Mouse (Mus musculus) left cerebral cortex, postnatal 10 days (tissue): ENCODE measurements around the gene Obscn. TPM values are rescaled to one million over a fixed set of nuclear protein-coding genes. Genes with fewer than 3 reads are reported as not detected.
A peak's percentile ranks its signal among the peaks of the same experiment; 100 is the strongest.

ENCODE experiments used
- DNase-seq, 2 experiments: peaks; one replicate each; pipeline ENCODE4 v3.0.0; 2021 to 2022; ENCODE audit warnings: low spot score in 2 of 2, mixed read lengths in 1 of 2; ENCODE audit errors: extremely low spot score in 1 of 2
- intact Hi-C: fragments of 180-260 bp; cut with DNase I; formaldehyde crosslinking; loops from one replicate; pipeline ENCODE4 v1.15.1; 2025
- total RNA-seq, 2 experiments: library from RNA; stranded (reverse); gene quantifications; 2 replicates each; pipeline ENCODE4 v1.2.3; 2021

The Obscn gene
- total RNA-seq, result 1 to 10 TPM; 2.1 to 2.3 TPM

DNA sequence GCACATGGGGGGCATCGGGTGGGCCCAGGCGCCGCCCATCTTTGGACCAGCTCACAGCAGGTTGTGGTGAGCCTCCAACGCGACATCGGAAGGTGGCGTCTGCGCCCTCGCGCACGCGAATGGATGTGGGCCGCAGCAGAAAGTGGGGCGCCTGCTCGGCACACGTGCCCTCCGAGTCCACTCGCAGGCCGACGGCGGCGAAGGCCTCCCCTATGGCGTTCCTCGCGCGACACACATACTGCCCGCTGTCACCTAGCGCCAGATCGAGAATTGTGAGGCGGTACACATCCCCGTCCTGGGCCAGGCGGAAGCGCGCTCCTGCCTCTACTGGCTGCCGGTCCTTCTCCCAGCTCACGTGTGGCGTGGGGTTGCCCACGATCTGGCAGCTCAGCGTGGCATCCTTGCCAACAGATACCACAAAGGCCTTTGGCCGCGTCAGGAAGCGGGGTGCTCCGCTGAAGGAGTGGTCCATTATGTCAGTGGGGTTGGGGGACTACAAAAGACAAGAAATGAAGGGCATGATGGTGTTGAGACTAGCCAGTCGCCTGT is at the start of gene Obscn:
Gene Obscn (minus strand): TSS at position 499 of the 549 bp plus-strand sequence.
- intact Hi-C loops, result no loop called here
- no peak for DNase-seq

DNA sequence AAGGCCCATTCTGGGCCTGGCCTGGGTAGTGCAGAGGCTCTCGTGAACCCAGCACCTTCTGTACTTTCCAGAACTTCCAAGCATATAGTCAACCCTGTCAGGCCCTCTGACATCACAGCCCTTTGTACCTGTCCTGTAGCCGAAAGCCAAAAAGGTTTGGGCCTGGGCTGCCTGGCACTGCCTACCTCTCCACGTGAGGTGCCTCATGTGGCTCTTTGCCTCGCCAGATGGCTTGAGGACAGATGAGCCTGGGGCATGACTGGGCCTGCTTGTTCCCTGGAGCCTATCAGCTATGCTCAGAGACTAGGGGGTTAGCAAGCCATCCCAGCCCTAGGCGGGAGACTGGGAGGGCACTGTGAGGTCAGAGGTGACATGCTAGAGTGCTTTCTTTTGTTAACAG is 49.3 kb upstream of the Obscn start:
- intact Hi-C loops, result loop anchor here (10.0 kb wide), 1 partner anchor 211 kb away; the partner anchor contains the start of gene Trim11

DNA sequence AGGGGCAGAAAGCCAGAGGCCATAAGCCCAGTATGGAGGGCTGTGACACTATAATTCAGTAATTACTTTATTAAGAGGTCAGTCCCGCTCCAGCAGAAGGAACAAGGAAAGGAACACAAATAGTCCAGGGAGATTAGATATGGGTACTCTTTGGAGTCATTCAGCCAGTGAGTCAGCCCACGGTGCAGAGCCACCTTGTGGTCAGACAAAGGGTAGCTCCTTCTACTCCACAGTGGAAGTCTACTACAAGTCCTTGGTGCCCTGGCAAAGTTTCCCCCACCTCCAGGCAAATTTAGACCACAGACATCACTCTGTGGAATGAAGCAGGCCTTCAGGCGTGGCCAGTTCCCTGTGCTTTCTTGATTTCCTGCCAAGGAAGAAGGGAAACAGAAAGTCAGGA is 47.6 kb upstream of the Obscn start:
- intact Hi-C loops, result loop anchor here (10.0 kb wide), 1 partner anchor 209 kb away; the partner anchor contains the start of gene Trim11
- peak in 1 of 2 experiments; percentile 61 for DNase-seq

More for the DNA sequence above, 49.3 kb upstream of the Obscn start:
- DNase-seq, result no peak

DNA sequence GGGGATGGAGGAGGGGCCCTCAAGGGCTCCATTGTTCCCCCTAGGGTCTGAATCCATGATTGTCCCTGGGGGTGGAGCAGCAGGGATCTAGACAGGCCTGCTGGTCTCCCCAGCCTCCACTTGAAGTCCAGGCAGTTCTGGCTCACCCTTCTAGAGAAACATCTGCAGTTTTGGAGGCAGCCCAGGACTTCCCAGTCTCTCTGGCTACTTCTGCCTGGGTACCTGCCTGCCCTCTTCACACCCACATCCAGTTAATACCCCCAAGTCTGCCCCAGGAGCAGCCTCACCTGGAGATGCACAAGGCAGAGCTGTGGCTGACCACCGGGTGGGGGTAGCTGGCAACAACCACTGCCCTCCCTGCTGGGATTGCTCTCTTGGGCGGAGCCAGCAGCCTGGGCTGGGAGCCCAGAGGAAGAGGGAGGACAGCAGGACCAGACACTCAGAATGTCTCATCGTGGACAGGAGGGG is 46.7 kb upstream of the Obscn start, which contains the start of gene Gjc2:
Gene Gjc2 (minus strand): TSS at position 350 of the 468 bp plus-strand sequence.
- peak in 1 of 2 experiments; percentile 61 for DNase-seq
- intact Hi-C loops, result loop anchor here (10.0 kb wide), 1 partner anchor 208 kb away; the partner anchor contains the start of gene Trim11

DNA sequence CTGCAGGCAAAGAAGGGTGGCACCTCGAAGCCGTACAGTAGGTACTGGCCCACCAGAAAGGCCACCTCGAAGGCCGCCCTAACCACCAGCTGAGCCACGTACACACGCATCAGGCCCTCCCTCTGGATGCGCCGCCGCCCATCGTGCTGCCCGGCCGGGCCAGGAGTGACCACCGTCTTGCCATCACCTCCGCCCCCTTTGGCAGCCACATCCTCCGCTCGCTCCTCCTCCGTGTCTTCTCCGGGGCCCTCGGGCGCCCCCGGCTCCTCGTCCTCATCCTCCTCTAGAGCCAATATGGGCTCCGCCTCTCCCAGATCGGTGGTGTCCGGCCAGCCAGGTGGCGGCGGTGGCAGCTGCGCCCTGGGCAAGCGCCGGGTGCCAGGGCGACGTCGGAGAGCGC is 40.7 kb upstream of the Obscn start:
- peak in 1 of 2 experiments; percentile 26 for DNase-seq
- intact Hi-C loops, result no loop called here

DNA sequence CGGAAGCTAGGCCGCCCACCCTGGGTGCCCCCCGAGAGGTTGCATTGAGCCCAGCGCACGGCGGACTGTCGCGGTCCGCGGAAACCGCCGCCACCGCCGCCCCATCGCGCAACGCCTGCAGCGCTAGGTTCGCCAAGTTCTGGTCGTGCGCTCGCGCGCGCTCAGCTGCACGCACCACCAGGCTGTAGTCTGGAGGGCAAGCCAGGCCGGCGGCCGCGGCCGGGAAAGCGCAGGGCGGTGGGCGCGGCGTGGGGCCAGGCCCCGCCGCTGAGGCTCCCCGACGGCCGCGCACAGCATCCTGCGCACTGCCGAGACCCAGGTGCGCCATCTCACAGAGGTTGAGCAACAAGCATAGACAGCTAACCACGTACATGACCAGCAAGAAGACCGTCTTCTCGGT is 40.3 kb upstream of the Obscn start:
- intact Hi-C loops, result no loop called here

DNA sequence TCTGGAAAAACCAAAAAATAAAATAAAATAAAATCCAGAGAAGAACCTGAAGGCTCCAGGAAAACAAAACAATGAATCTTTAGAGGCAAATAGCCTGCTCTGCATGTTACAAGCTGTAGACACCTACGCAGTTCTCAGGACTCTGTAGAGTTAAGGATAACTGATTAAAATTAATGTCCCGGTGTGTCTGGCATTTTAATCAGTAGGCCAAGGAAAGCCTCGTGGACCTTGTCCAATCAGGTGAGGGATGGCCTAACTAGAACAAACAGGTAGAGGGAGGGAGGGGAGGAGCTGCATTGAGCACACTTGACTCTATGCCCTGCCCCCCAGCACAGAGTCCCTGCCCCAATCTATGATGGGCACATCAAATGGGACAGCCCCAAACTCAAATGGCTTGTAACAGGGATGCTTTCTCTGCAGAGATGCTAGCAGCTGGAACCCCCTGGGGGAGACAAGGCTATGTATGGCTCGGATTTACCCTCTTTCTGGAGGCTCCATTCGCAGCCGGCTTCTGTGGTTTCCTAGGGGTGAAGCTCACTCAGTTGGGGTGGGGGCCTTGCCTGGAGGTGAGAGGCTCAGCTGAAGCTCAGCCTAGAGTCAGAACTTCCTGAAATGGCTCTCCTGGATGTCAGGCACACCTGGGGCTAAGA is 38.1 kb upstream of the Obscn start:
- no peak for DNase-seq
- intact Hi-C loops, result no loop called here

More for the DNA sequence above, 40.3 kb upstream of the Obscn start:
- DNase-seq, result peak in 1 of 2 experiments; percentile 25

DNA sequence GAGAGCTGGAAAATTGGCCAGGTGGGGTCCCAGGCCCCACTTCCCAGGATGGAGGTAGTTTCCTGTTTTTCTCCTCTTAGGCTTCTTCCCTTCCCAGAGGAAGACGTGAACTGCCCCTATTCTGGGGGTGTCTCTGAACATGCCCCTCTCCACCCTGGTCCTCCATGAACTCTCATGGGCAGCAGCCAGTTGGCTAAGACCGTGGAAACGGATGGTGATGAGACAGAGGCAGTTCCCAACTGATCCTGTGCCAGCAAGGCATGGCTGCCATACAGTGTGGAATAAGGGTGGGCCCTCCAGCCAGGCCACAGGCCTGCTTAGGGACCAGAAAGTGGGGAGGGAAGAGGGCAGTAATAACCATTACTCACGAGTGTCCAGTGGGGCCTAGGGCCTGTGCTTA is 34.3 kb upstream of the Obscn start:
- intact Hi-C loops, result no loop called here
- no peak for DNase-seq

DNA sequence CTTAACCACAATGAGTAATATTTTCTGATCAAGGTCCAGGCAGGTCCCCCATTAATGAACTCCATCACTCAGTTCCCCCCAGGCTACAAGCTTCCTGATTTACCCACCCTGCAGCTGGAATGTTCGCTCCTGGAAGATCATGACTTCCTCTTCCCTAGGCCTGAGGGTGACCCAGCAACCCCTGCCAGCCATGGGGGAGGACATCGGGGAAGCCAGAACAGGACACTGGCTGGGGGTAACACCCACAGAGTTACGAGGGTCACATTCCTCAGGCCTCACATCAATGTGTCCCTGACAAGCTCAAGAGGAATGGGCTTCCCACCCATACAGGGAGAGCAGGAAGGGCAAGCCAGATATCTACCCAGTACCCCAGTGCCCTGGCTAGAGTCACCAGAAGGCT is 33.6 kb upstream of the Obscn start:
- DNase-seq, result no peak

DNA sequence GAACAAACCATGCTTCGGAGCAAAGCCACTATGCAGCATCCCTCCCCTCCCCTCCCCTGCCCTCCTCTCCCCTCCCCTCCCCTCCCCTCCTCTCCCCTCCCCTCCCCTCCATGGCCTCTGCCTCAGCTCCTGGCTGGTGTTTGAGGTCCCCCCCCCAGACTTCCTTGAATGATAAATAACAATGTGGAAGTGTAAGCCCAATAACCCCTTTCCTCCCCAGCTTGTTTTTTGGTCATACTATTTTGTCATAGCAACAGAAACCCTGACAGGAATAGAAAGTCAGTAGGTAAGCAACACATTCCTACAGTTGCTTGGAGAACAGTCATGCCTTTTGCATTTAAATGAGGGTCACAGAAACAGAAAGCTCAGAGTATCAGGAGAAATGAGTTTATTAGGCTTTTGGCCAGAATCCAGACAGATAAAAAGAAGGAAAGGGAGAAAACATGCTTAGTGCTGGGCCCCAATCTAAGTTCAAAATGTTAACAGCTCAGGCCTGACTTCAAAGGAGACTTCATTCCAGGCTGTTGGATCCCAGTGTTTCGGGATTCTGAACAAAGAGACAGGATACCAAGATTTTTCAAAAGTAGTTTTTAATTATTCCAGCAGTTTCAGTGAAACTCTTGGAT is 29.5 kb upstream of the Obscn start:
- intact Hi-C loops, result no loop called here
- DNase-seq, result peak in 1 of 2 experiments; percentile 13

More for the DNA sequence above, 33.6 kb upstream of the Obscn start:
- intact Hi-C loops, result no loop called here

DNA sequence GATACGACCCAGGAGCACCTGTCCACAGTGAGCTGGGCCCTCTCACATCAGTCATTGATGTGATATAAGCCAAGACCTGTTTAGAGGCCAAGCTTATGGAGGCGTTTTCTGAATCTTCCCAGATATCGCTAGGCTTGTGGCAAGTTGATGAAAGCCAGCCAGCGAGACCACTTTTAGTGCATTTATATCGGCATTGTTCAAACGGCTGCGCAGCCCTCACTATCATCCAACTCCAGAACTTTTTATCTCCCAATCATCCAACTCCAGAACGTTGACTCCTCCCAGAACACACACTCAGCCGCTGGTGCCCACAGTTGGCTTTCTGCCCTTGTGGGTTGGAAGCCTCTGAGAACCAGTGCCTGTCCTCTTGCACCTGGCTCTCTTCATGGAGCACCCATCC is 28.2 kb upstream of the Obscn start:
- peak in 1 of 2 experiments; percentile 21 for DNase-seq
- intact Hi-C loops, result no loop called here

DNA sequence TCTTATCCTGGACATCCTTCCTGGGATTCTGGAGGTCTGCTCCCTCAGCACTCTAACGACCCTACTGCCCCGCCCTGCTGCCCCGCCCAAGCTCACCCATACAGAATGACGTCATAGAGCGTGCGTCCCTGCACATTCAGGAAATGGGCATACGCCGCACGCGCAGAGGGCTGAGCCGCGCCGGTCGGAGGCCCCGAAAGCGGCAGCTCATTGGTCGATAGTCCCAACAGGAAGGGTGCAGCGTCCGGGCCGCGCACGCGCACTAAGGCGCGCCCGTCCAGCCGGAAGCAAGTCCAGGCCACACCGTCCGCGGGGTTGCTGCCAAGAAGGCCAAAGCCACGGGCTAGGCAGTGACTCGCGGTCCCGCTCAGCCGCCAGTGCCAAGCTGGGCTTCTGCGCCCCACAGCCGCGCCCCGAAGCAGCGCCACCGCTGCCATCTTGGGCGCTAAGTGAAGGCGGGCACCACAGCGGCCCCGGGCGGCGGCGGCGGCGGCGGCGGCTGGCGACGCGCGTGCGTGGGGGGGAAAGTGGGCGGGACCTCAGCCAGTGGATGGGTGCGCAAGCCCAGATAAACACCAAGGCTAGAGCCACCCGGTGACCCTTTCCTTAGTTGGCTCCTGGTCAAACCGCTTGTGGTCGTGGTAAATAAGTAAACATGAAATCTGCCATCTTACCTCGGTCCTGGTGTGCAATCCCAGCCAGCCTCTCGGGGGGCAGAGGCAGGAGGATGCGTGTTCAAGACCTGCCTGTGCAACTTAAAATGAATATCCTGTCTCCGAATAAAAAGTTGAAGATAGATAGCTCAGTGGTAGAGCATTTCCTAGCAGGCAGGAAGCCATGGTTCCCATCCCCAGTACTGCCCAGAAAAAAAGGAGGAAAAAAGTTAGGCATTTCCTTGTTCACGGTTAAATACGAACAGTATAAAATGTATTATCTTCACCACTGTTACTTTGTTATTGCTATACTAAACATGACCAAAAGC is 27.3 kb upstream of the Obscn start, which contains the start of gene Iba57:
Gene Iba57 (minus strand): TSS at position 485 of the 982 bp plus-strand sequence.
- intact Hi-C loops, result no loop called here
- peak; percentile 98 for DNase-seq

DNA sequence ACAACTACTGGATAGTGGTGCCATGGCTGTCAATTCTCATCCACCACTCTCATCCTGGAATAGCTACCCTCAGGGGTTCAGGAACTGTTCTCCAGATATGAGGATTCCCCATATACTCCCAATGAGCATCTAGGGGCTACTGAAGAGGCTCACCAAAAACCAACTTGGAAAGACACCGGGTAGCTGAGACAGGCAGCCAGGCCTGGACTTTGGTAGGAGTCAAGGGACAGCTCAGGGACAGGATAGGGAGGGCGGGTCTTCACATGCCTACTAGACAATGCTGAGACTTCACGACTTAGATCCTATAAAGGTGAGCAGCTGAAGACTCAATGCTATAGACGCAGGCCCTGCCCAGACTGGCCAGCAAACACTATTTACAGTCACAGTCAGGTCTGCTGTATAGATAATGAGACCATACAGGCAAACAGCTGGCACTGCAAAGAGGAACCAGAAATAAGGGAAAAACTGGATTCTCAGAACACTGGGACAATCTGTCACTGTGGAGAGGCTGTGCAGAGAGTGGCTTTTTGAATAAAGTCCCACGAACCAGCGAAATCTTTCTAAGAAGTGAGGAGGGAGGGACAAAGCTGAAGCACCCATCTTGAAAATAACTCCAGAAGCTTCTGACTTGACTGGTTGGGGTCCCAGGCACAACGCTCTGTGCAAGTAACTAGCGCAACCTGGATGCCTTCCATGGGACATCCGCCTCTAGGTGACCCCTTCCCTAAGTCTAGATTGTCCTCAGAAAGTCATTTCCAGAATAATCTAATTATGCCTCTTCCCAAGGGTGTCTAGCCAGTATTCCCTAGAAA is 26.4 kb upstream of the Obscn start:
- DNase-seq, result peak in 1 of 2 experiments; percentile 11
- intact Hi-C loops, result no loop called here

DNA sequence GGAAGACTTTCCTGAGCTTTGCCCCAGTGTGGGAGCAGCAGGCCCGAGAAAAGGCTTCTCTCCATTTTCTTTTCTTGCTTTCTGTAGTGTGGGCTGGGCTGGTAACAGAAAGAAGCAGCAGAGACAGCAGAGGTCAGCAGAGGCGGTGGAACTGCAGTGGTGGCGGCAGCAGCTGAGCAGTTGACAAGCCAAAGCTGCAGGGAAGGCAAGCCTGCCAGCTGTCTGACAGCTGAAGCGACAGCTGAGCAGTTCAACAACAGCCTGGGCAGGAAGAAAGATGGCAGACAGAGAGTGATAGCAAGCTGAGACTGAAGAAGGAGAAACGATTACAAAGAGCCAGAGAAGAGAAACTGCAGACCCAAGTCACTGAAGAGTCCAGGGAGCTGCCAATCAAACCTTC is 25.2 kb upstream of the Obscn start:
- DNase-seq, result peak in 1 of 2 experiments; percentile 26
- intact Hi-C loops, result no loop called here

DNA sequence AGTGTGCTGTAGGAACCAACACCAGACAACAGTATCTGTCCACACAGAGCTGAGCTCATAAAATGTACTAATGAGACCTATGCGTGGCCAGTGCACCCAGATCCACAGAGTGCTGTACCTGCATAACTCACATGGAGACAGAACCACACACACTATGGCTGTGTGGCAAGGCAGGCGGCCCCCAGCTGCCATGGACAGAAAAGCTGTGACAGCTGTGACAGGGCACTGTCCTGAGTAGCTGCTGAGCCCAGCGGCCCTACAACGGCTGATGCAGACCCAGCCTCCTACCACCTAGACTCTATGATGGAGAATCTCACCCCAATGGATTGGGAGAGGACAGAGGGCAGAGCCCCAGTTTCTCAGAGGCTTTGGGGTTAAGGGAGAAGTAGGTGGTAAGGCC is 23.4 kb upstream of the Obscn start:
- intact Hi-C loops, result no loop called here
- no peak for DNase-seq

DNA sequence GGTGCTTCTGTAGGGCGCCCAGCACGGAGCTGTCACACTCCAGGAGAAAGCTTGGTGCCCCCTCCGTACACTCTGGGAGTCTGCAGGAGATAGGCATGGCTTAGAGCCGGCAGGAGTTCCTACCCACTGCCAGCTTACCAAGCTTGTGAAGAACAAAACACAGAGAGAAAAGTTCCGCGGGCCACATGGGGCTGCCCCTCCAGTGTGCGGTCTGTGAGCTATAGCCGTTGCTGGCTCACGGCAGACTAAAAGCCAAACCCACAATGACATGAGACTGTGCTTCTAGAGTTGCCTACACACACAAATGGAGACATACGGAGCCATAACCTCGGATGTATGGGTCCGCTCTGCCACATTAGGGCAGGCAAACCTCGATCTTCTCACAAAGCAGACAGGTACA is 22.9 kb upstream of the Obscn start:
- intact Hi-C loops, result no loop called here
- no peak for DNase-seq

DNA sequence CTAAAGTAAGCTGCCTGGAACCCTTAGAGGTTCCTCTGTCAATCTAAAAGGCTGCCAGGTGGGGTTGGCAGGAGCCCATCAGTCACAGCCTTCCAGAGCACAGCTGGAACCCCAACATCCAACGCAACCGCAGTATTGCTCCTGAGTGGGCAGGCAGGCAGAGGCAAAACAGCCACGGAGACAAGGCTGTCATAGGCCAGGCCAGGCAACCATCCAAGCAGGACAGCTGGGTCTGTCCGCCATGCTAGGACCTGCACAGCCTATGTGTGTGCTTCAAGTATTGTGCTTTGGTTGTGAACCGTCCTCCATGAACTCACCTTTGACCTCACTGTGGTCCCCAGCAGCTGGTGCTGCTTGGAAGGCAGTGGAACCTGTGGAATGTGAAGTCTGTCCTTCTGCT is 19.7 kb upstream of the Obscn start:
- DNase-seq, result peak in 1 of 2 experiments; percentile 25
- intact Hi-C loops, result no loop called here

DNA sequence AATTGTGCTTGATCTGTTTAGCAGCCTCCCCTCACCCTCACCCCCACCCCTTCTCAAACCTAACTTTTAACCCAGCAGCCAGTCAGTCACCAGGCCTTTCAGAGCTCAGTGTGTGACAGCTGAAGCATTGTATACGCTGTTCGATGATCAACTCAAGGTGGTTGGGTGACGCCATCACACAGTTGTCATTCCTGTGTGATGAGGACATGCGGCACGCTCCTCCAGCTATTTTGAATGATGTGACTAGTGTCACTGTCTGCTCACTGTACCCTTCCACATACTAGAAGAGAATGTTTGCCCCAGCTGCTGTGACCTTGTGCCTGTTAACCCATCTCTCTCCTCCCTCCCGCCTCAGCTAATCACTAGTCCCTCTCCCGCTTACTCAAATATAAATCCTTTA is 18.0 kb upstream of the Obscn start:
- intact Hi-C loops, result no loop called here
- no peak for DNase-seq
